28 mouse cellular contexts compared by ENCODE assay signal in the genomic region with DNA sequence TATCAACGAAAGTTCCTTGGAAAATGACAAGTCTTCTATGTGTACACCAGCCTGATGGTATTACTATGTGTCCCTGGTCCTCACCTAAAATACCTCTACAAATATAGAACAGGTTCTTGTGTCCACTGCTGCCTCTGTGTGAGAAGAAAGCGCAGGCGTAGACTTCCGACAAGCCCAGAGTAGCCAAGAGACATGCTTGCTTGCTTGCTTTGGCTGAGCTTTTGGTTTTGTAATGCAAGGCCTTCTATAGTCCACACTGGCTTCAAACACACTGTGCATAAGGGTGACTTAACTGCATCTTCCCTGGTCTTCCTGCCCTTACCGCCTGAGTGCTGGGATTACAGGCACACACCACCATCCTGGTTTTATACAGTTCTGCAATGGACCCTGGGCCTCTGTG.
"Had no signal": no experiment of that assay in that cellular context is flagged by ENCODE, and none has a peak within 500 bp of the region (broad histone marks: within the 10 kb centered on the region; RNA-seq: fewer than 3 reads in every experiment).

No protein-coding gene starts in this region.

- H3K4me1 ChIP-seq: limb, embryonic 12.5 days; limb, embryonic 13.5 days; limb, embryonic 15.5 days; liver, embryonic 12.5 days; liver, embryonic 13.5 days; liver, embryonic 15.5 days; lung, embryonic 15.5 days; midbrain, embryonic 10.5 days; midbrain, embryonic 12.5 days; midbrain, embryonic 15.5 days; neural tube, embryonic 12.5 days had no signal

- H3K9me3 ChIP-seq: limb, embryonic 12.5 days; limb, embryonic 13.5 days; limb, embryonic 15.5 days; liver, embryonic 12.5 days; liver, embryonic 13.5 days; liver, embryonic 15.5 days; lung, embryonic 15.5 days; megakaryocyte, embryonic 14.5 days; midbrain, embryonic 10.5 days; midbrain, embryonic 12.5 days; midbrain, embryonic 13.5 days; midbrain, embryonic 15.5 days; neural tube, embryonic 12.5 days had no signal

- H3K4me3 ChIP-seq: limb, embryonic 12.5 days; limb, embryonic 13.5 days; limb, embryonic 15.5 days; liver, embryonic 12.5 days; liver, embryonic 13.5 days; liver, embryonic 15.5 days; lung, embryonic 15.5 days; megakaryocyte, embryonic 14.5 days; midbrain, embryonic 10.5 days; midbrain, embryonic 12.5 days; midbrain, embryonic 13.5 days; midbrain, embryonic 15.5 days; myocyte; neural tube, embryonic 12.5 days had no signal

- DNase-seq: left cerebral cortex, postnatal 4 days; liver; liver, embryonic 13.5 days; liver, postnatal 0 days; lung, adult 18-20 months; lung, adult 2 months; lung, embryonic 14.5 days; lung, postnatal 10 days; lung, postnatal 14 days; lung, postnatal 36 days; midbrain, embryonic 14.5 days had no signal

- H3K27me3 ChIP-seq: limb, embryonic 12.5 days; limb, embryonic 13.5 days; limb, embryonic 15.5 days; liver, embryonic 12.5 days; liver, embryonic 13.5 days; liver, embryonic 15.5 days; lung, embryonic 15.5 days; megakaryocyte, embryonic 14.5 days; midbrain, embryonic 12.5 days; midbrain, embryonic 13.5 days; midbrain, embryonic 15.5 days; neural tube, embryonic 12.5 days had no signal

- ATAC-seq: liver, embryonic 12.5 days; liver, postnatal 0 days; lung, postnatal 0 days; midbrain, embryonic 13.5 days; midbrain, embryonic 15.5 days; midbrain, embryonic 16.5 days had no signal

- H3K27ac ChIP-seq: limb, embryonic 12.5 days; limb, embryonic 13.5 days; limb, embryonic 15.5 days; liver, embryonic 12.5 days; liver, embryonic 13.5 days; liver, embryonic 14.5 days; liver, embryonic 15.5 days; lung, embryonic 15.5 days; macrophage; midbrain, embryonic 10.5 days; midbrain, embryonic 12.5 days; midbrain, embryonic 13.5 days; midbrain, embryonic 15.5 days; neural tube, embryonic 12.5 days had no signal

- H3K36me3 ChIP-seq: limb, embryonic 12.5 days; liver, embryonic 12.5 days; liver, embryonic 13.5 days; liver, embryonic 15.5 days; midbrain, embryonic 15.5 days; neural tube, embryonic 12.5 days had no signal
